Mouse (Mus musculus) liver, embryonic 12.5 days (tissue): ENCODE results near the gene Lbh. TPM values are rescaled to one million over a fixed set of nuclear protein-coding genes. Genes with fewer than 3 reads are reported as not detected.

Experiments used
- ATAC-seq: fragments of 200-750 bp; cut with Nextera tagmentation; 2 replicates; pipeline ENCODE4 v1.8.0; 2017; ENCODE audit warnings: moderate number of reproducible peaks, mild to moderate bottlenecking, moderate library complexity
- H3K27ac ChIP-seq: fragments of 300-500 bp; sonication (generic); 2 replicates; pipeline ENCODE4 v1.5.1; 2016; ENCODE audit warnings: mild to moderate bottlenecking
- H3K27me3 ChIP-seq: fragments of 300-500 bp; sonication (generic); replicated peaks from 2 replicates; pipeline ENCODE4 v1.6.1; 2016; ENCODE audit warnings: mild to moderate bottlenecking, moderate library complexity
- H3K36me3 ChIP-seq: fragments of 300-500 bp; sonication (generic); 2 replicates; pipeline ENCODE4 v1.6.1; 2016; ENCODE audit warnings: mild to moderate bottlenecking, moderate library complexity
- H3K4me1 ChIP-seq: fragments of 300-500 bp; sonication (generic); 2 replicates; pipeline ENCODE4 v1.6.1; 2016
- H3K4me2 ChIP-seq: fragments of 300-500 bp; sonication (generic); 2 replicates; pipeline ENCODE4 v1.6.1; 2016; ENCODE audit warnings: mild to moderate bottlenecking, moderate library complexity
- H3K4me3 ChIP-seq: fragments of 300-500 bp; sonication (generic); 2 replicates; pipeline ENCODE4 v1.5.1; 2016; ENCODE audit warnings: mild to moderate bottlenecking, moderate library complexity
- H3K9ac ChIP-seq: fragments of 300-500 bp; sonication (generic); 2 replicates; pipeline ENCODE4 v1.6.1; 2016; ENCODE audit warnings: mild to moderate bottlenecking, moderate library complexity
- H3K9me3 ChIP-seq: fragments of 300-500 bp; sonication (generic); replicated peaks from 2 replicates; pipeline ENCODE4 v1.6.1; 2016; ENCODE audit warnings: mild to moderate bottlenecking, moderate library complexity
- WGBS: fragments of 180-500 bp; shearing (Covaris S2); methylation state at CpG from one replicate; pipeline ENCODE4 v1.1.7; 2016; ENCODE audit not compliant: insufficient replicate concordance; 5-methylcytosine and 5-hydroxymethylcytosine counted together
- polyA plus RNA-seq: library from polyadenylated mRNA; unstranded; fragments of >200 nt; fragmentation: Nextera tagmentation; extraction: Ambion mirVana; gene quantifications from 2 replicates; pipeline ENCODE4 v1.2.1, GENCODE M21; 2016

Gene Lbh
- polyA plus RNA-seq, 1 experiment from 2014 or later = 1.4 TPM

DNA sequence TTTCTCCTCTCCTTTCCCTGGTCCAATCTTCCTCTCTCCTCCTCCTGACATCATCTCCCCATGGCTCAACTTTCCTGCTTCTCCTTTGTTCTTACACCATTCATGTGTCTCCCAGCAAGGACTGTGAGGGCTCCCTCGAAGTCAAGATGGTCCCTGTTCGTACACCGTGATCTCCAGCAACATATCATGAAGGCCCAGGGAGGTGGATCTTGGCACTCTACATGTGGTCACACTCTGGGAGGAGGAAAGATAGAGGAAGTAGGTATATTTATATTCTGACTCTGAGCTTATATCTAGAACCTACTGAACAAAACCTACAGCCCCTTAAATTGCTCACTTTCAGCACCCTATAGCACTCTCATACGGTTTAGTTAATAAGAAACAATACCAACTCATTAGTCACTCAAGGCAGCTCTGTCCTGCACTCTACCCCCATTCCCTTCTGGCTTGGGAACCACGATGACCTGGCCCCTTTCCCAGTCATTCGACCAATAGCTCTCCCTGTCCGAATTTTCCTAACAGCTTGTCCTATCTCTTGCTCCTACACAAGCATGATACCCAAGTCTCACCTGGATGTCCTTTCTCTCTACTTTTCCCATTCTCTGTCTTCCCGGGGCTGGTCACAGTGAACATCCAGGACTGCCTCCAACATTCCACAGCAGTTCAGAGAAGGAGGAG is 44.0 kb downstream of the Lbh start:
- Histone ChIP-seq H3K27me3 (no peaks in the 10 kb centered on the region; the same call in 1 of the 2 replicates), H3K36me3 (no peaks in the 10 kb centered on the region), H3K27ac (no peak overlapping the region), H3K4me1 (no peaks in the 10 kb centered on the region), H3K9ac (no peak overlapping the region), H3K9me3 (no peaks in the 10 kb centered on the region), H3K4me2 (no peak overlapping the region), H3K4me3 (no peak overlapping the region)
- ATAC-seq = no peak
- 63% methylated on average over 8 of the region's 8 CpGs for WGBS

DNA sequence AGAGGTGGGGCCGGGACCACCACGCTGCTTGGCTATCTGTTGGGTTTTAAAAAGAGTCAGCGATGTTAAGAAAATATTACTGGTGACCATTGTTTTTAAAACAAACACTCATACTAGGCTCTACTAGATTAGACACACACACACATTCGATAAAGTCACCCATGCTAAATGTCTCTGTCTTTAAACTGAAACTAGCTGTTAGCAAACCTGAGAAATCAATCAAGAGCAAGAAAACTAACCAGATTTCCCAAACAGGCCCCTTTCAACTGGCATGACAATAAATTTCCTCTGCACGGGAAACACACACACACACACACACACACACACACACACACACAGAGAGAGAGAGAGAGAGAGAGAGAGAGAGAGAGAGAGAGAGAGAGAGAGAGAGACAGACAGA is 47.6 kb downstream of the Lbh start:
- no peaks in the 10 kb centered on the region for H3K27me3 ChIP-seq
- H3K9me3 ChIP-seq = no peaks in the 10 kb centered on the region
- peaks cover 11% of the 10 kb centered on the region; the same call in 1 of the 2 replicates for H3K4me1 ChIP-seq
- no peaks in the 10 kb centered on the region for H3K36me3 ChIP-seq
- H3K27ac ChIP-seq = no peak overlapping the region
- H3K4me2 ChIP-seq = no peak overlapping the region
- H3K9ac ChIP-seq = no peak overlapping the region
- H3K4me3 ChIP-seq = no peak overlapping the region
- 67% methylated on average over 5 of the region's 5 CpGs for WGBS
- no peak for ATAC-seq

DNA sequence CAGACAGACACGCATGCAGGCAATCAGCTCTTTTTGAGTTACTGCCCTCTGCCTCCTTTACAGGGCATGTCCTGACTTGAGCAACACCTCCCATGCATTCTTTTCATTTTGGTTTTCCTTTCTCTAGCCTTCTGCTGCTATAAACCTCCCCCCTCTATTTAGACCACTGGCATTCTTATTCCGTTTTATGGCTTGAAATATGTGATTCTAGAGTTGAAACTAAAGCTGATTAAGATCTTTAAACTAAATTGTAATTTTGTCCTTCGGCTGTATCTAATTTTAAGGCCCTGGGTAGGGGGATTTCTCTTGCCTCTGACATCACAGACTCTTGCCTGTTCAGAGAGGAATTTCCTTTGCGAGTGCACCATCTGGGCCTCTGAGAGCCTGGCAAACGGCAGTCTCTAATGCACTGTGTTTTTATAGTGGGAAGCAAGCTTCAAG is 48.0 kb downstream of the Lbh start:
- 48% methylated on average over 5 of the region's 5 CpGs for WGBS
- H3K4me2 ChIP-seq = no peak overlapping the region
- no peak overlapping the region for H3K9ac ChIP-seq
- no peaks in the 10 kb centered on the region for H3K36me3 ChIP-seq
- H3K9me3 ChIP-seq = no peaks in the 10 kb centered on the region
- no peak overlapping the region for H3K27ac ChIP-seq
- H3K27me3 ChIP-seq = no peaks in the 10 kb centered on the region
- no peak overlapping the region for H3K4me3 ChIP-seq
- H3K4me1 ChIP-seq = peaks cover 11% of the 10 kb centered on the region; the same call in 1 of the 2 replicates
- no peak for ATAC-seq

DNA sequence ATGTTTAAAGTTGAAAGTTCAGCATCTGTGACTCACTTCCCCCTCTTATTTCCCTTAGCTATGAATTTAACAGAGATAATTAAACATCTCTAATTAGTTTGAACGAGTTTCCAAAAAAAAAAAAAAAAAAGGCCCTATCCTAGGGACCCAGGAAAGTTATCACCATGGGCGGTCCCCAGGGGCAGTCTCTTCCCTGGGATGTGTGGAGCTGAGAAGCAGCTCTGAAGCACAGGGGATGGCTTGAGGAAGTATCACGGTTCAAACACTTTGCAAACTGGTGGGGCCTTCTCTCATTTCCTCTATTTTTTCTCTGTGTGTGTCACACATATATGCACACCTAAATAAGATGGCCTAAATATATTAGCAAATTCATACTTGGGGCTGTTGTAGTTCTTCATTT is 48.8 kb downstream of the Lbh start:
- Histone ChIP-seq H3K9me3 (no peaks in the 10 kb centered on the region), H3K4me3 (no peak overlapping the region), H3K27me3 (no peaks in the 10 kb centered on the region), H3K36me3 (no peaks in the 10 kb centered on the region), H3K4me1 (peaks cover 11% of the 10 kb centered on the region; the same call in 1 of the 2 replicates), H3K4me2 (no peak overlapping the region), H3K27ac (no peak overlapping the region), H3K9ac (no peak overlapping the region)
- no peak for ATAC-seq
- WGBS = 24% methylated on average over 3 of the region's 3 CpGs

DNA sequence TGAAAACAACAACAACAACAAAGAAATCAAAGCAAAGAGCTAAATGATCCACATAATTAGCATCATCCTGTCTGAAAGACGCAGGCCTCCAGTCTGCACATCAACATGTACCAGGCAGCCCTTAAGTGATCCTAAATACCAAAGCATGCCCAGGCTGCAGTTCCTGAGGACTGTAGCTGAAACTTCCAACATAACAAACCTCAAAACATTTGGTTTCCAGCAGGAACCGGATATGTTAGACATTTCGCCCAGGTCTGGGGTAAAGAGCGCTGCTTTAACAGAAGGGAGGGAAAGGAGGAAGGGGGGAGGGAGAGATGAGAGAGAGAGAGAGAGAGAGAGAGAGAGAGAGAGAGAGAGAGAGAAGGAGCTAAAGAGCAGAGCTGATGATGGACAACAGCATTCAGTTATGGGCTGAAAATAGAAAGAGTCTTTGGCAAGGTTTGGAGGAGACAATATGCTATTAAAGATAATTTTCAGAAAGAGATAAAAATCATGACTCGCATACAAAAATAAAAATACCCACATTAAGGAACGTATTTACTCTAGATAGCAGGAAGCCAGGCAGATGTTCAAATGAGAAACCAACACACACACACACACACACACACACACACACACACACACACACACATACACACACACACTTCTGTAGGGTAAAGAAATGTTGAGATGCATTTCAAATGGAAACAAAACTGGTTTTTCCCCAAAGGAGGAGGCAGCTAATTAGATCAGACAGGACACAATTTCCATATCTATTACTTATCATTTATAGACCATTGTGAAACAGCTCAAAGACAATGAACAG is 49.5 kb downstream of the Lbh start:
- Histone ChIP-seq H3K9me3 (no peaks in the 10 kb centered on the region), H3K4me3 (no peak overlapping the region), H3K36me3 (no peaks in the 10 kb centered on the region), H3K27ac (no peak overlapping the region), H3K9ac (no peak overlapping the region), H3K27me3 (no peaks in the 10 kb centered on the region), H3K4me1 (peaks cover 11% of the 10 kb centered on the region; the same call in 1 of the 2 replicates), H3K4me2 (no peak overlapping the region)
- WGBS = 40% methylated on average over 6 of the region's 6 CpGs
- no peak for ATAC-seq

DNA sequence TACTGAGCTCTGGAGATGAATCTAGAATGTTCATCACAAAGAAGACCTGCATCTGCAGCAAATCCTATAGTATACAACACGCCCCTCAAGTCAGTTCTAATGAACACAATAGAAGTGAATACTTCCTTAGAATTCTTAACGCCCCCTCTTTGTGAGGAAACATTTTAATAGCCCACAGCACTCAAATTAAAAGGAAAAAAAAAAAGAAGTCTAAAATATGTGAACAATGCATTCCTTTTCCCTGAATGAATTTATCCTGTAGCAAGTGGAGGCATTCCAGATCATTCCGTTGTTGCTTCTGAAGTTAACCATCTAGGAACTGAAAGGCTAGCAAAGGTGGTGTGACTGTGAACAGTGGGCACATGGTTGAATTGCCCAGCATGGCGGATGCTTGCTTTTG is 50.6 kb downstream of the Lbh start:
- no peaks in the 10 kb centered on the region for H3K36me3 ChIP-seq
- H3K4me3 ChIP-seq = no peak overlapping the region
- no peak overlapping the region for H3K27ac ChIP-seq
- 69% methylated on average over 4 of the region's 4 CpGs for WGBS
- no peak overlapping the region for H3K9ac ChIP-seq
- no peak for ATAC-seq
- H3K27me3 ChIP-seq = no peaks in the 10 kb centered on the region
- no peak overlapping the region for H3K4me2 ChIP-seq
- H3K9me3 ChIP-seq = no peaks in the 10 kb centered on the region
- peaks cover 11% of the 10 kb centered on the region; the same call in 1 of the 2 replicates for H3K4me1 ChIP-seq

DNA sequence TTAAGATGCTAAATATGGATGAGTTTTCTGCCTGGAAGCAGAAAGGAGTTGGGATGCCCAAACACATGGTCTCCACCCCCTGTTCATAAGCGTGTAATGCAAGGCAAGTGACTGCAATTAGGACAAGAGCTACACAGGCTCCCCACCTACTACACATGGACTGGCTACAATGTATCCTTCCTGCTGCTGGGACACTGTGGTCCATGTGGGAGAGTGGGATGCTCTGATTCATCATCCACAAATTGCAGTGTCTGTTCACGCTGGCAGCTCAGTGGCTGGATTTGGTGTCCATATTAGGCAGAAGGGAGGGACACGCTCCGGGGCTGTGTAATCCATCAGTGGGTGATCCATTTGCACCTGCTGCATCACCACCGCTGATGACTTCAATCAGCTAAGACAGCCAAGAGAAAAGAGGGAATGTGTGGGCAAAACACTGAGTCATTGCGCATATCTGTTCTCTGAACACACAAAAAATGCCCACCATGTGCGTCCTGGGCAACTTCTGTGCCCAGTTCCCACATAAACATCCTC is 52.6 kb downstream of the Lbh start:
- Histone ChIP-seq H3K27ac (no peak overlapping the region), H3K27me3 (no peaks in the 10 kb centered on the region), H3K9ac (no peak overlapping the region), H3K4me1 (peaks cover 13% of the 10 kb centered on the region), H3K4me3 (no peak overlapping the region), H3K4me2 (no peak overlapping the region), H3K9me3 (no peaks in the 10 kb centered on the region), H3K36me3 (no peaks in the 10 kb centered on the region)
- WGBS = 72% methylated on average over 7 of the region's 7 CpGs
- ATAC-seq = no peak

DNA sequence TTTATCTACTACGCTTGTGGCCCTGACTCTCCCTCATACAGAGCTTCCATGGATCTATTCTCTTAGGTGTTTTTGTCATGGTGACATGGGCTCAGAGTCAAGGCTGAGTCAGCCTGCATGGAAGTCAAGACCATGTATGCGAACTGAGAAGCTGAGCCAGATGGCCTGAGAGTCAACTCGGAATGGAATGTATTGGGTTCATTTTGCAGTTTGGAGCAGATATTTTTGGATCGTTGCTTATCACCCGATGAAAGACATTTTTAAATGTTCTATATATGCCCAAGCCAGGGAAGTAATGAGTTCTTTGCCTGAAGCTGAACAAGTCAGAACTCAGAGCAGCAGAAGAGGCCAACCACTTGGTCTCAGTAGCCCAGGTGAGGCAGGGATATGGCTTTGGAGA is 54.9 kb downstream of the Lbh start:
- no peak overlapping the region for H3K9ac ChIP-seq
- peaks cover 27% of the 10 kb centered on the region for H3K4me1 ChIP-seq
- ATAC-seq = no peak
- no peak overlapping the region for H3K4me3 ChIP-seq
- H3K9me3 ChIP-seq = no peaks in the 10 kb centered on the region
- no peaks in the 10 kb centered on the region for H3K27me3 ChIP-seq
- WGBS = 78% methylated on average over 5 of the region's 5 CpGs
- H3K27ac ChIP-seq = no peak overlapping the region
- no peaks in the 10 kb centered on the region for H3K36me3 ChIP-seq
- H3K4me2 ChIP-seq = no peak overlapping the region

DNA sequence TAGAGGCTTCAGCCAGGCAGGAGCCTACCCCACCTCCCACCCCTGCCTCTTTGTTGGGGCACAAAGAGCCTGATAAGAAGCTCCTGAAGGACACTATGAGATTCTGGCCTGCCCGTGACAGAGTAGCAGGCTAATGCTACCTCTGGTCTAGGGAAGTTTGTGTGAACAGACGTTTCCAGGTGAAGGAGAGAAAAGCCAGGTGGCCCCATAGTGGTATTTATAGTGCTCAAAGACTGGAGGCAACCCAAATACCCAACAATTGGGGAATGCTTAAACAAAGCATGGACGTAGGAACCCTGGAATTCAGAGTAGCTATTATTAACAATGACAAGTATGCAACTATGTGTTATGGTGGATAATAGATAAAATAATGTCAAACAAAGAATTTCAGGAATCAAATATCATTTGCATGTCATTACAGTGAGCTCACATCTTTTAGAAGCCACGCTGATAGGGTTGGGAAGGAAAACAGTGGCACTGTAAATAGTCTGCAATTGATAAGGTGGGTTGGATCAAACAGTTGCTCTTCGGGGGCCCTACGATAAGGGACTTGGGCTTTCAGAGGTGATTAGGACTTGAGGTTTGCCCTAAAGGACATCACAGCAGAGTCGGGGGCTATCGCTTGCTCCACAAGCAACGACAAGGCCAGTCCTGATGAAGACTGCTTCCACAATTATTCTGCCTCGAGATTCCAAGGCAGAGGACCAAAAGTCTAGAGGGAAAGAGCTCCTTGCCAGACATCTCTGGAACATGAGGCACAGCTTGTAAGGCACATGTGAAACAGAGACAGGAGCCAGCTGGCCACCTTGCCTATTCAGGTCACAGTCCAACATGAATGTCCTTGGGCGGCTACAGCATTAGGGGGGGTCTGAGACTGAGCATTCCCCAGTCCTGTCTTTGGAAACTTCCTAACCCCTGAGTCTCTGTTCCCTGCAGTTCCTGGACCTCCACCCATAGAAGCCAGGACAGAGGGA is 58.4 kb downstream of the Lbh start:
- Histone ChIP-seq H3K4me2 (peak overlapping the region; percentile 24), H3K9ac (no peak overlapping the region), H3K9me3 (no peaks in the 10 kb centered on the region), H3K4me3 (no peak overlapping the region), H3K27me3 (no peaks in the 10 kb centered on the region), H3K27ac (no peak overlapping the region), H3K4me1 (peaks cover 24% of the 10 kb centered on the region), H3K36me3 (no peaks in the 10 kb centered on the region)
- WGBS = 32% methylated on average over 11 of the region's 11 CpGs
- ATAC-seq = peak; percentile 82

DNA sequence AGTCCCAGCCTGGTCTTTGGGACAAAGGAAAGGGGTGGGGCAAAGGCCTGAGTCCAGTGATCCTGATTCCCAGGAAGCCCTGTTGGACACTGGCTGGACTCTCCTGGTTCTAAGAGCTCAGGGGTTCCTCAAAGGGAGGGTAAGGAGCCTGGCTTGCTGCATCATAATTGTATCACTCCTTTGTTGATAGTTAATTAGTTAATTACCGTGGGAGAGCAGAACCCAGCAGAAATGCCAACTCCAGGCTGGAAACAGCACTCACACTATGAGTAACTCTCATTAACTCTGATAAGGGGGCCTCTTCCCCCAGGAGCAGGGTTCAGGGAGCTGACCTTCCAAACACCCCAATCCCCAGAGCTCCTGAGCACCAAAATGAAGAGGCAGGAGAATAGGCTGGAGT is 59.5 kb downstream of the Lbh start:
- ATAC-seq = no peak
- H3K4me1 ChIP-seq = peaks cover 24% of the 10 kb centered on the region
- no peak overlapping the region for H3K9ac ChIP-seq
- no peak overlapping the region for H3K27ac ChIP-seq
- no peaks in the 10 kb centered on the region for H3K27me3 ChIP-seq
- no peaks in the 10 kb centered on the region for H3K36me3 ChIP-seq
- H3K4me2 ChIP-seq = no peak overlapping the region
- 61% methylated on average over 1 of the region's 1 CpGs for WGBS
- no peak overlapping the region for H3K4me3 ChIP-seq
- no peaks in the 10 kb centered on the region for H3K9me3 ChIP-seq

DNA sequence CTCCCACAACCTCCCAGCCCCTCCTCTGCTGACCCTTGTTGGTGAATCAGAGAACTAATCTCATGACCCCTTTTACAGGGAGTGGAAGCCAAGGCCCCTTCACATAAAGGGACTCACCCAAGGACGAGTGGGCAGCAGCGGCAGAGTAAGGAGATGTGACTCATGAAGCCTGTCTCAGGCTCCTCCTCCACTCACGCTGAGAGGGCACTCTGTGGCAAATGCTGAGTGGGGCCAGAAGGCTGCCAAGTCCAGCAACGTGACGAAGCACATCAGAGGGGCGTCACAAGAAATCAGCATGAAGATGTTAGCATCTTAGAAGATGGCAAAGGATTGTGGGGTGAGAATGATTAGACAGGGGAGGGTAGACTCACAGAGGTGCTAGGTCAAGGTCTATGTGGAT is 64.1 kb downstream of the Lbh start:
- Histone ChIP-seq H3K36me3 (no peaks in the 10 kb centered on the region), H3K27ac (no peak overlapping the region), H3K4me1 (peaks cover 8% of the 10 kb centered on the region), H3K9me3 (no peaks in the 10 kb centered on the region), H3K9ac (no peak overlapping the region), H3K4me2 (no peak overlapping the region), H3K27me3 (no peaks in the 10 kb centered on the region), H3K4me3 (no peak overlapping the region)
- ATAC-seq = no peak
- 64% methylated on average over 6 of the region's 6 CpGs for WGBS
